Mouse (Mus musculus): ENCODE data around the gene Engase. TPM values are rescaled to one million over a fixed set of nuclear protein-coding genes. Genes with fewer than 3 reads are reported as not detected.

The Engase gene
- 0.90 TPM for polyA plus RNA-seq (2014; fragmentation: Illumina TruSeq; extraction: RNeasy Lipid Tissue Mini Kit (QIAGEN cat#74804); ENCODE audit: low read depth, low replicate concordance)

GRCm38 (mm10) chr11:118476396-118477373, at the start of gene Engase:
Gene Engase (plus strand): TSS chr11:118476829.

GRCm38 (mm10) chr11:118427986-118428385, 48.6 kb upstream of the Engase start, which contains the start of gene C1qtnf1:
Gene C1qtnf1 (plus strand): TSS chr11:118428203.

Other genes starting within 250 kb of the Engase start
- 23.0 TPM for gene Cyth1, start 228.2 kb upstream of the Engase start, polyA plus RNA-seq (2014; fragmentation: Illumina TruSeq; extraction: RNeasy Lipid Tissue Mini Kit (QIAGEN cat#74804); ENCODE audit: low read depth, low replicate concordance)
- gene Usp36, start 186.6 kb upstream of the Engase start, polyA plus RNA-seq (2014; fragmentation: Illumina TruSeq; extraction: RNeasy Lipid Tissue Mini Kit (QIAGEN cat#74804); ENCODE audit: low read depth, low replicate concordance): 1.6 TPM
- gene Cep295nl, start 134.3 kb upstream of the Engase start, polyA plus RNA-seq (2014; fragmentation: Illumina TruSeq; extraction: RNeasy Lipid Tissue Mini Kit (QIAGEN cat#74804); ENCODE audit: low read depth, low replicate concordance): not detected
- 6.0 TPM for gene Timp2, start 121.1 kb upstream of the Engase start, polyA plus RNA-seq (2014; fragmentation: Illumina TruSeq; extraction: RNeasy Lipid Tissue Mini Kit (QIAGEN cat#74804); ENCODE audit: low read depth, low replicate concordance)
- 24.5 TPM for gene Lgals3bp, start 74.7 kb upstream of the Engase start, polyA plus RNA-seq (2014; fragmentation: Illumina TruSeq; extraction: RNeasy Lipid Tissue Mini Kit (QIAGEN cat#74804); ENCODE audit: low read depth, low replicate concordance)
- 3.2 TPM for gene Cant1, start 57.7 kb upstream of the Engase start, polyA plus RNA-seq (2014; fragmentation: Illumina TruSeq; extraction: RNeasy Lipid Tissue Mini Kit (QIAGEN cat#74804); ENCODE audit: low read depth, low replicate concordance)
- 2.4 TPM for gene C1qtnf1, start 48.6 kb upstream of the Engase start, polyA plus RNA-seq (2014; fragmentation: Illumina TruSeq; extraction: RNeasy Lipid Tissue Mini Kit (QIAGEN cat#74804); ENCODE audit: low read depth, low replicate concordance)

Measured in liver, adult 10 weeks (tissue).